Mouse (Mus musculus) neural tube, embryonic 13.5 days (tissue): ENCODE measurements around the gene Leng9. TPM values are rescaled to one million over a fixed set of nuclear protein-coding genes. Genes with fewer than 3 reads are reported as not detected.

Source experiments
- ATAC-seq: fragments of 200-750 bp; cut with Nextera tagmentation; 2 replicates; pipeline ENCODE4 v1.8.0; 2017; ENCODE audit warnings: low read depth, mild to moderate bottlenecking, moderate TSS enrichment, moderate library complexity
- H3K27ac ChIP-seq: fragments of 300-500 bp; sonication (generic); replicated peaks from 2 replicates; pipeline ENCODE4 v1.5.1; 2015; ENCODE audit warnings: moderate library complexity, mild to moderate bottlenecking, inconsistent platforms
- H3K27me3 ChIP-seq: fragments of 300-500 bp; sonication (generic); 2 replicates; pipeline ENCODE4 v1.6.1; 2015; ENCODE audit warnings: mild to moderate bottlenecking, inconsistent platforms
- H3K36me3 ChIP-seq: fragments of 300-500 bp; sonication (generic); 2 replicates; pipeline ENCODE4 v1.6.1; 2015; ENCODE audit warnings: mild to moderate bottlenecking, inconsistent platforms
- H3K4me1 ChIP-seq: fragments of 300-500 bp; sonication (generic); replicated peaks from 2 replicates; pipeline ENCODE4 v1.6.1; 2015; ENCODE audit warnings: inconsistent platforms
- H3K4me2 ChIP-seq: fragments of 300-500 bp; sonication (generic); 2 replicates; pipeline ENCODE4 v1.6.1; 2015; ENCODE audit warnings: inconsistent platforms, mild to moderate bottlenecking, moderate library complexity
- H3K4me3 ChIP-seq: fragments of 300-500 bp; sonication (generic); 2 replicates; pipeline ENCODE4 v1.5.1; 2015; ENCODE audit warnings: mild to moderate bottlenecking, inconsistent platforms
- H3K9ac ChIP-seq: fragments of 300-500 bp; sonication (generic); 2 replicates; pipeline ENCODE4 v1.6.1; 2015; ENCODE audit warnings: moderate library complexity, mild to moderate bottlenecking, inconsistent platforms
- H3K9me3 ChIP-seq: fragments of 300-500 bp; sonication (generic); 2 replicates; pipeline ENCODE4 v1.6.1; 2016; ENCODE audit warnings: inconsistent platforms
- WGBS: fragments of 180-500 bp; shearing (Covaris S2); methylation state at CpG from one replicate; pipeline ENCODE4 v1.1.7; 2015; 5-methylcytosine and 5-hydroxymethylcytosine counted together
- polyA plus RNA-seq: library from polyadenylated mRNA; unstranded; fragments of >200 nt; fragmentation: Nextera tagmentation; extraction: Ambion mirVana; gene quantifications from 2 replicates; pipeline ENCODE4 v1.2.1, GENCODE M21; 2015

Gene Leng9
- polyA plus RNA-seq, 1 experiment from 2014 or later, result 4.6 TPM

- no peaks in the 10 kb centered on the region for H3K27me3 ChIP-seq
- peak overlapping the region; percentile 57 for H3K9ac ChIP-seq
- peak overlapping the region; percentile 61 for H3K27ac ChIP-seq
- peaks cover 57% of the 10 kb centered on the region for H3K4me1 ChIP-seq
- no peaks in the 10 kb centered on the region for H3K9me3 ChIP-seq
- 34% methylated on average over 13 of the region's 13 CpGs for WGBS
- H3K4me2 ChIP-seq, result peak overlapping the region; percentile 39
- ATAC-seq, result peak; percentile 54
- H3K36me3 ChIP-seq, result peaks cover 54% of the 10 kb centered on the region
- no peak overlapping the region for H3K4me3 ChIP-seq
Observed at GRCm38 (mm10) chr7:4130686-4131452, 19.3 kb downstream of the Leng9 start.

DNA sequence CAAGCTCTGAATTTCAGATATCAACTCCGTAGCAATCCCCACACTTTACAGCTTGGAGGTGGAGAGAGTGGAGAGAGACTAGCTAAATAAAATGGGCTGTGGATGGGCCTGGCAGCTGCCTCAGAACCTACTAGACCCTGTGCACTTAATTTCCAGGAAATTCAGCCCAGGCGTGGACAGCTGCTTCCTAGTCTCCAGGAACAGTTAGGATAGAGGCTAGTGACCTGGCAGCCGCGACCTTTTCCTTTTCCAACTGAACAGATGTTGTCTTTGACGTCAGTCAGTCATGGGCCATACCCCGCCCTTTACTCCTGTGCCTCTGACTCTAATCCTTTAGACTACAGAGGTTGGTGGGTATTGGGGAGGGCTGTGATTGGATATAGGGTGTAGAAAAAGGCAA, 21.3 kb downstream of the Leng9 start:
- Histone ChIP-seq H3K9ac (0 out of 2 replicates have a peak overlapping the region, but pooled peaks have one; percentile 3), H3K27ac (peak overlapping the region; percentile 61), H3K4me2 (no peak overlapping the region), H3K36me3 (peaks cover 50% of the 10 kb centered on the region), H3K27me3 (no peaks in the 10 kb centered on the region), H3K4me3 (no peak overlapping the region), H3K9me3 (no peaks in the 10 kb centered on the region), H3K4me1 (peaks cover 66% of the 10 kb centered on the region)
- WGBS, result 68% methylated on average over 6 of the region's 6 CpGs
- no peak for ATAC-seq

DNA sequence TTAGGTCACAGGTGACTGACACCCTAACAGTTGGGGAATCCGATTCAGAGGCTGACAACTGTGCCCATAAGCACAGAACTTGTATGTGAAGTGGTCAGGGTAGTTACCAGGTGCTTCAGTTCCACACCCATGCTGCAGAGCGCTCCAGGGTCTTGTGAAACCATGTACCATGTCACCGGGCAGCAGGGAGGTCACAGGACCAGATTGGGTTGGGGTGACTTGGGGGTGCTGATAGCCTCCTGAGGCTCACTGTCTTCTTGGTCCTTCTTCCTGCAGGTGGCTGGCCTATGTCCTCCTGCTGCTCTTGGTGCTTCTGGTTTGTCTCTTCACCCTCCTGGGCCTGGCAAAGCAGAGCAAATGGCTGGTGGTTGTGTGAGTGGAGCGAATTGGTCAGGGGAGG, 22.3 kb downstream of the Leng9 start:
- Histone ChIP-seq H3K27ac (peak overlapping the region; percentile 61; the same call in 1 of the 2 replicates), H3K36me3 (peaks cover 43% of the 10 kb centered on the region), H3K9ac (no peak overlapping the region), H3K9me3 (no peaks in the 10 kb centered on the region), H3K4me2 (no peak overlapping the region), H3K4me1 (peaks cover 76% of the 10 kb centered on the region), H3K4me3 (no peak overlapping the region), H3K27me3 (no peaks in the 10 kb centered on the region)
- WGBS, result 90% methylated on average over 4 of the region's 4 CpGs
- no peak for ATAC-seq

DNA sequence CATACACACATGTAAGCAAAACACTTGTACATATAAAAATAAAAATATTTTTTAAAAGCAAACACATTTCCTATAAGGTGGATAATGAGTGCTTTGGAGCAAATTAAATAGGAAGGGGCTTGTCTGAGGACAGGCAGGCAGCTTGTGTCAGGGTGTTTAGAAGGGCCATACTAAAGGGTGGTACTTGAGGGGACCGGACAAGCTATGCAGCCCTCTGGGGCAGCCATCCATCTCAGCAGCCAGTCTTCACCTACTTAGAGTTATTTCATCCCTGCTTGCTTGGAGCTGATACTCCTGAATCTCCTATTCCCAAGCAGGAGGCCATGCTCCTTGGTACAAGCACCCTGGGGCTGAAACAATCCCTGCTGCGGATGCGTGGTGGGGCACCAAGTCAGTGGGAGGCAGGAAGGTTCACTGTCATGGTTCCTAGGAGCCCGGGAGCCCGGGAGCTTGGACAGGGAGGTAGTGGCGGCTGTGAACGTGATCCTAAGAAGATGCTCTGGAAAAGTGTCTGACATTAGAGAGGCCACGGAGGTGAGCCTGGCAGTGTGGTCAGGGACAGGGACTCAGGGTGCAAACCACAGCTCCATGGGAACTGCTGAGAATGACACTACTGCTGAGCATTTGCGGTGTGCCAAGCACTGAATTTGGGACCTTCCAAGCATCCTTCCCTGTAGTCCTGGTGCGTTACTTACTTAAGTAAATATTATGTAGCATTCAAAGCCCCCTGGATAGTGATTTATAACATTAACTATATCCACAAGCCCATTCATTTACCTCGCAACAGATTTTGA, 23.0 kb downstream of the Leng9 start:
- H3K27ac ChIP-seq, result peak overlapping the region; percentile 39; the same call in 1 of the 2 replicates
- H3K4me2 ChIP-seq, result no peak overlapping the region
- H3K36me3 ChIP-seq, result peaks cover 36% of the 10 kb centered on the region
- no peak overlapping the region for H3K9ac ChIP-seq
- no peak overlapping the region for H3K4me3 ChIP-seq
- 86% methylated on average over 11 of the region's 11 CpGs for WGBS
- peaks cover 78% of the 10 kb centered on the region for H3K4me1 ChIP-seq
- no peak for ATAC-seq
- H3K27me3 ChIP-seq, result no peaks in the 10 kb centered on the region
- H3K9me3 ChIP-seq, result no peaks in the 10 kb centered on the region

GRCm38 (mm10) chr7:4125306-4125705, 24.9 kb downstream of the Leng9 start:
- Histone ChIP-seq H3K27ac (peak overlapping the region; percentile 90), H3K9me3 (no peaks in the 10 kb centered on the region), H3K4me3 (no peak overlapping the region), H3K4me2 (peak overlapping the region; percentile 74), H3K9ac (peak overlapping the region; percentile 54), H3K36me3 (peaks cover 33% of the 10 kb centered on the region), H3K4me1 (peaks cover 80% of the 10 kb centered on the region), H3K27me3 (no peaks in the 10 kb centered on the region)
- ATAC-seq, result no peak
- WGBS, result 29% methylated on average over 9 of the region's 9 CpGs

DNA sequence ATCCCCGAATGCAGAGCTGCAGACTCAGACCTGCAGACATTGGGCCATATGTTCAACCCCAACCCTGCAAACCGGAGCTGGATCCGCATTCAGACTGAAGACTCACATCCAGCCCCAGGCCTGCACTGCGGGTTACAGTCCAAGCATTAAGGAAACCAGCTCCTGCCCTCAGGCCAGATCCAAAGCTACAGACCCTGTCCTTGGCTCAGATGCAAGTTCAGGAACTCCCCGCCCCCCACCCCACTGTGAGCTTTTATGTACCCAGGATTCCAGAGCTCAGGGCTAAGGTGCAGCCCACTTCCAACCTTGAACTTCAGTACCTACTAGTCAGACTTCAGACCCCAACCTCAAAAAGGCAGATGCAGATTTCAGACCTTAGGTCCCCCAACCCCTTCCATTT, 25.3 kb downstream of the Leng9 start:
- peak overlapping the region; percentile 90 for H3K27ac ChIP-seq
- 11% methylated on average over 5 of the region's 5 CpGs for WGBS
- H3K9me3 ChIP-seq, result no peaks in the 10 kb centered on the region
- peak overlapping the region; percentile 74 for H3K4me2 ChIP-seq
- peak overlapping the region; percentile 29 for H3K4me3 ChIP-seq
- peaks cover 33% of the 10 kb centered on the region for H3K36me3 ChIP-seq
- H3K9ac ChIP-seq, result peak overlapping the region; percentile 54
- no peaks in the 10 kb centered on the region for H3K27me3 ChIP-seq
- peaks cover 81% of the 10 kb centered on the region for H3K4me1 ChIP-seq
- ATAC-seq, result no peak

GRCm38 (mm10) chr7:4124315-4124759, 25.8 kb downstream of the Leng9 start:
- Histone ChIP-seq H3K9ac (peak overlapping the region; percentile 54), H3K4me2 (peak overlapping the region; percentile 74), H3K4me1 (peaks cover 82% of the 10 kb centered on the region), H3K27ac (peak overlapping the region; percentile 90), H3K9me3 (no peaks in the 10 kb centered on the region), H3K4me3 (peak overlapping the region; percentile 29), H3K27me3 (no peaks in the 10 kb centered on the region), H3K36me3 (peaks cover 28% of the 10 kb centered on the region)
- 1% methylated on average over 10 of the region's 10 CpGs for WGBS
- ATAC-seq, result peak; percentile 83

DNA sequence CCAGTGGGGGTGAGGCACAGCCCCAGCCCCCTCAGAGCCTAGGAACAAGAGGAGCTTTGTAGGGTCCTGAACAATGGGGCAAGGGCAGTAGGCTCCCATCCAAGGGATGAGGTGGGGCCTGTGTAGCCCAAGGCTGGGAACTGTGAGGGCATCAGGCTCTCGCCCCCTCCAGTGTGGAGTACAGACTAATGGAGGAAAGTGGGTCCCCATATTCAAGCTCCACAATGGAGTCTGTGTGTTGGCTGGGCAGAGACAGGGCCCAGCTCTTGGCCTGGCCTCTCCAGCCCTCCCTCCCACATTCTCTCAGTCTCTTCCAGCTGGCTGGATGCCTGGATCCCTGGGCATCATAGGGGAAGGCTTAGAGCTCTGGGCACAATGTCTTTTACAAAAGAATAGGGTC, 26.4 kb downstream of the Leng9 start:
- H3K36me3 ChIP-seq, result peaks cover 25% of the 10 kb centered on the region
- WGBS, result 6% methylated on average over 1 of the region's 1 CpGs
- peak overlapping the region; percentile 29; the same call in 1 of the 2 replicates for H3K4me3 ChIP-seq
- H3K9me3 ChIP-seq, result no peaks in the 10 kb centered on the region
- ATAC-seq, result peak; percentile 82
- peak overlapping the region; percentile 74 for H3K4me2 ChIP-seq
- H3K27me3 ChIP-seq, result no peaks in the 10 kb centered on the region
- peak overlapping the region; percentile 90 for H3K27ac ChIP-seq
- H3K9ac ChIP-seq, result peak overlapping the region; percentile 54
- peaks cover 86% of the 10 kb centered on the region for H3K4me1 ChIP-seq

GRCm38 (mm10) chr7:4122783-4123182, 27.4 kb downstream of the Leng9 start:
- Histone ChIP-seq H3K27ac (peak overlapping the region; percentile 90), H3K4me2 (peak overlapping the region; percentile 74), H3K27me3 (no peaks in the 10 kb centered on the region), H3K4me1 (peaks cover 86% of the 10 kb centered on the region), H3K36me3 (peaks cover 16% of the 10 kb centered on the region), H3K9me3 (no peaks in the 10 kb centered on the region), H3K4me3 (peak overlapping the region; percentile 70), H3K9ac (peak overlapping the region; percentile 92)
- ATAC-seq, result no peak
- 77% methylated on average over 10 of the region's 10 CpGs for WGBS

DNA sequence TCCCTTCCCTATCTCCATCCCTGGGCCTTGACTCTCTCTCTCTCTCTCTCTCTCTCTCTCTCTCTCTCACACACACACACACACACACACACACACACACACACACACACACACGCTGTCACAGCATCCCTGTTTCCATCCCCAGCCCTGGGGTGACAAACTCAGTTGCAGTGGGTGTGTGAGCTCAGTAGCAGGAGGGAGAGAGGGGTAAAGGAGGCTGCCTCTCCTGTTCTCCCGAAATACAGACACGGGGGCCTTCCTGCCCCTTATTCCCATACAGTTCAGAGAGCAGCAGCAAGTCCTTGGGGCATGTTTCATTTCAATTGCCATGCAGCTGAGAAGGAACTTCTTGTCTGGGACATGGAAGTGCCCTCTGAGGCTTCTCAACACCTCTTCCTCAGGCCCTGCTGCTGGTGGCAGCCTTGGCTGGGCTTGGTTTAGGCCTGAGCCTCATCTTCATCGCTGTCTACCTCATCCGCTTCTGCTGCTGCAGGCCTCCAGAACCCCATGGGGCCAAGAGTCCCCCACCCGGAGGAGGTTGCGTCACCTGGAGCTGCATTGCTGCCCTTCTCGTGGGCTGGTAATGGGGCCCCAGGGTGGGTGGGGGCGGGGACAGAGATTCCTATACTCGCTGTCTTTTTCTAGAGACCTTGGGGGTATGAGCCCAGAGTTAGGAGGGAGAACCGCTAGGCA, 28.0 kb downstream of the Leng9 start:
- H3K27ac ChIP-seq, result peak overlapping the region; percentile 90
- peak overlapping the region; percentile 70 for H3K4me3 ChIP-seq
- ATAC-seq, result no peak
- peaks cover 89% of the 10 kb centered on the region for H3K4me1 ChIP-seq
- 35% methylated on average over 11 of the region's 11 CpGs for WGBS
- H3K9ac ChIP-seq, result peak overlapping the region; percentile 92
- H3K4me2 ChIP-seq, result peak overlapping the region; percentile 74
- no peaks in the 10 kb centered on the region for H3K9me3 ChIP-seq
- peaks cover 10% of the 10 kb centered on the region for H3K36me3 ChIP-seq
- no peaks in the 10 kb centered on the region for H3K27me3 ChIP-seq

- no peaks in the 10 kb centered on the region for H3K9me3 ChIP-seq
- no peaks in the 10 kb centered on the region for H3K36me3 ChIP-seq
- peaks cover 72% of the 10 kb centered on the region for H3K4me1 ChIP-seq
- H3K27ac ChIP-seq, result peak overlapping the region; percentile 90
- 5% methylated on average over 19 of the region's 19 CpGs for WGBS
- H3K9ac ChIP-seq, result peak overlapping the region; percentile 92
- H3K27me3 ChIP-seq, result no peaks in the 10 kb centered on the region
- H3K4me2 ChIP-seq, result peak overlapping the region; percentile 74
- peak overlapping the region; percentile 70 for H3K4me3 ChIP-seq
- peak; percentile 1; the same call in 1 of the 2 replicates for ATAC-seq
Observed at GRCm38 (mm10) chr7:4119976-4120921, 29.9 kb downstream of the Leng9 start.
